Mouse (Mus musculus) heart, embryonic 16.5 days (tissue): Measurements from ENCODE around the gene Tgfbr2. TPM values are rescaled to one million over a fixed set of nuclear protein-coding genes. Genes with fewer than 3 reads are reported as not detected.

Source experiments
- ATAC-seq: fragments of 200-750 bp; cut with Nextera tagmentation; replicated peaks from 2 replicates; pipeline ENCODE4 v1.8.0; 2017; ENCODE audit warnings: moderate number of reproducible peaks; ENCODE audit not compliant: insufficient read depth, low FRiP score; ENCODE audit errors: extremely low read depth
- H3K27ac ChIP-seq: fragments of 300-500 bp; sonication (generic); 2 replicates; pipeline ENCODE4 v1.5.1; 2014; ENCODE audit warnings: mild to moderate bottlenecking, low read length, control low read depth, moderate library complexity
- H3K27me3 ChIP-seq: fragments of 300-500 bp; sonication (generic); 2 replicates; pipeline ENCODE4 v1.6.1; 2014; ENCODE audit warnings: low read length, mixed read lengths; ENCODE audit not compliant: control insufficient read depth, insufficient read depth
- H3K36me3 ChIP-seq: fragments of 300-500 bp; sonication (generic); 2 replicates; pipeline ENCODE4 v1.6.1; 2014; ENCODE audit not compliant: control insufficient read depth, insufficient read depth
- H3K4me1 ChIP-seq: fragments of 300-500 bp; sonication (generic); 2 replicates; pipeline ENCODE4 v1.6.1; 2014; ENCODE audit warnings: low read length, mixed read lengths; ENCODE audit not compliant: control insufficient read depth, insufficient read depth
- H3K4me2 ChIP-seq: fragments of 300-500 bp; sonication (generic); 2 replicates; pipeline ENCODE4 v1.6.1; 2014; ENCODE audit warnings: low read depth, mild to moderate bottlenecking, control low read depth, low read length
- H3K4me3 ChIP-seq: fragments of 300-500 bp; sonication (generic); 2 replicates; pipeline ENCODE4 v1.5.1; 2014; ENCODE audit warnings: mild to moderate bottlenecking, control low read depth, low read length
- H3K9ac ChIP-seq: fragments of 300-500 bp; sonication (generic); 2 replicates; pipeline ENCODE4 v1.6.1; 2014; ENCODE audit warnings: low read length, control low read depth
- H3K9me3 ChIP-seq: fragments of 300-500 bp; sonication (generic); replicated peaks from 2 replicates; pipeline ENCODE4 v1.6.1; 2016; ENCODE audit warnings: low read length; ENCODE audit not compliant: control insufficient read depth
- WGBS: fragments of 180-500 bp; shearing (Covaris S2); extraction: QIAGEN DNeasy Blood & Tissue Kit; methylation state at CpG from one replicate; pipeline ENCODE4 v1.1.7; 2014; 5-methylcytosine and 5-hydroxymethylcytosine counted together
- polyA plus RNA-seq: library from polyadenylated mRNA; unstranded; fragments of >200 nt; fragmentation: Nextera tagmentation; extraction: Ambion mirVana; gene quantifications from 2 replicates; pipeline ENCODE4 v1.2.1, GENCODE M21; 2015

Gene Tgfbr2
- polyA plus RNA-seq, 1 experiment from 2014 or later, result 23.7 TPM

DNA sequence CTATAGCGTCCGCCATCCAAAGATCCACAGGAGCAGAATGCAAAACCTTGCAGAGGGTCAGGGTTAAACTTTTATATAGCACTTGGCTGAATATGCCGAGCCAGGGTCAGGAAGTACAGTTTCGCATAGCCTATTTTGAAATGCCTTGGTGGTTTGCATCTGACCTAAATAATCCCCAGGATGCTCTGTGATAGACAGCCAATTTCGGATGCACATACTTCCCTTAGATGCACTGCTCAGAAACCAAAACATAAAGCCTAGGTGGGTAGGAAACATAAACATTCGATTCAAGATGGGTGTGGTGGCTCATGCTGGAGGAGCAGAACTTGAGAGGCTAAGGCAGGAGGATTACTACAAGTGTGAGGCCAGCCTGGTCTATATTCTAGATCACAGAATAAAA lies 6.1 kb downstream of the Tgfbr2 start:
- no peak for ATAC-seq
- Histone ChIP-seq H3K4me3 (no peak overlapping the region), H3K9me3 (no peaks in the 10 kb centered on the region), H3K36me3 (no peaks in the 10 kb centered on the region), H3K9ac (no peak overlapping the region), H3K27ac (no peak overlapping the region), H3K4me2 (no peak overlapping the region), H3K4me1 (peaks cover 18% of the 10 kb centered on the region), H3K27me3 (no peaks in the 10 kb centered on the region)
- 71% methylated on average over 6 of the region's 6 CpGs for WGBS

DNA sequence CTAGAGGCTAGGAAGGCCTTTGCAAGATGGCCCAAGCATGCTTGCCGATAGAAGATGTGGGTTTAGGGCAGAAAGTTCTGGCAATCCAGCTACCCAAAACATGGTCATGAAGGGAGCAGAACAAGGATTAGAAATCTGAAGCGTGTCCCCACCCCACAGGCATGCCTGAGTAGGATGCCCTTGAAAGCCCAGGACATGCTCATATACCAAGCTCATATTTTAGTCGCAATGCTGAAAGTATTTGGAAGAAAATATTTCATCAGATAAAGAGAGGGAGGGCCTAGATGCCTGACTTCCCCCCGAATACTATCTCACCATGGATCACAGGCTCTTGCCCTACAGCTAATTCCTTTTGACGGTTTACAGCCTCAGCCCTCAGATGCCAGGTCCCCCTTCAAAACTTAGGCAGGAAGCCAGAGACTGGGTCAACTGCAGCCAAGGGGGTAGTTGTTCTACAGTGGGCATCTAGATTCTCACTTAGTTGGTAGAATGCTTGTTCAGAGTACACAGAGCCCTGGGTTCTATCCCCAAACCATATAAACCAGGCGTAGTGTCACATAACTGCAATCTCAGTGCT lies 7.8 kb downstream of the Tgfbr2 start:
- ATAC-seq, result no peak
- Histone ChIP-seq H3K27me3 (no peaks in the 10 kb centered on the region), H3K9ac (no peak overlapping the region), H3K9me3 (no peaks in the 10 kb centered on the region), H3K4me1 (peaks cover 16% of the 10 kb centered on the region), H3K36me3 (no peaks in the 10 kb centered on the region), H3K27ac (no peak overlapping the region), H3K4me2 (no peak overlapping the region), H3K4me3 (no peak overlapping the region)
- 62% methylated on average over 6 of the region's 6 CpGs for WGBS

DNA sequence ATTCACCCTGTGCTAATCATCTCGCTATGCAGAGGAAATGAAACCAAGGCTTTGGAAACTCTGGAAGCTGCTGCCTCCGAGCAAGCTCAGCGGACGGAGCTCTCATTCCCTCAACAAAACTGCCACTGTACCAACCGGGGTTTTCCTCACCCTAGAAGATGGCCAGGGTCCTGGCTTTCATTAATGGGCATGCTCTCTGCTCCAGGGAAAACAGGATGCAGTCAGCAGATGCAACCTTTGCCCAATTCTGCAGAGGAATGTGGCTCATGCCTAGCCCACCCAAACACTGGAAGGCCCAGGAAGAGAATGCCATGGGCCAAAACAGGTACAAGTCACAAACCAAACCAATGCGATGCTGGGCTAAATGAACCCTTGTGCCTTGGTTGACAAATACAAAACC lies 8.8 kb downstream of the Tgfbr2 start:
- Histone ChIP-seq H3K4me1 (peaks cover 15% of the 10 kb centered on the region), H3K27ac (no peak overlapping the region), H3K4me2 (no peak overlapping the region), H3K9ac (no peak overlapping the region), H3K9me3 (no peaks in the 10 kb centered on the region), H3K4me3 (no peak overlapping the region), H3K36me3 (no peaks in the 10 kb centered on the region), H3K27me3 (no peaks in the 10 kb centered on the region)
- ATAC-seq, result no peak
- WGBS, result 79% methylated on average over 6 of the region's 6 CpGs

DNA sequence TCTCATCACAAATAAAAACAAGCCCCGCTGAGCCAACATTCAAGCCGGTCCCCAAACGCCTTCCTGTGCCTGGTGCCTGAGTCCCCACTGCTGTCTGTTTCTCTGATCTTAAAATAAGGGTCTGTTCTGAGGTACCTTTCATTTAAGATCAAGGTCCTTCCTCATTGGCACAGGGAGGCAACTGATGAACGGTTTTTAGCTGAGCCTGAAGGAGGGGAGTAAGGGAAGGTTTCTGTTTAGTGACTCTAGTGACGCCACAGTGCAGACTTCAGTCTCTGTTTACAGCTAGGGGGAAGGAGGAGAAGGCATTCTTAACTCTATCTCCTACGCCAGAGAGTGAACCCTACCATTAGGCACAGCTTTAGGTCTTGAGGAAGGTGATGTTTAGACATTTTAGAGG lies 11.3 kb downstream of the Tgfbr2 start:
- no peak for ATAC-seq
- Histone ChIP-seq H3K4me2 (no peak overlapping the region), H3K4me1 (peaks cover 12% of the 10 kb centered on the region; the same call in 1 of the 2 replicates), H3K9me3 (no peaks in the 10 kb centered on the region), H3K27ac (no peak overlapping the region), H3K9ac (no peak overlapping the region), H3K4me3 (no peak overlapping the region), H3K36me3 (no peaks in the 10 kb centered on the region), H3K27me3 (no peaks in the 10 kb centered on the region)
- 79% methylated on average over 6 of the region's 6 CpGs for WGBS

DNA sequence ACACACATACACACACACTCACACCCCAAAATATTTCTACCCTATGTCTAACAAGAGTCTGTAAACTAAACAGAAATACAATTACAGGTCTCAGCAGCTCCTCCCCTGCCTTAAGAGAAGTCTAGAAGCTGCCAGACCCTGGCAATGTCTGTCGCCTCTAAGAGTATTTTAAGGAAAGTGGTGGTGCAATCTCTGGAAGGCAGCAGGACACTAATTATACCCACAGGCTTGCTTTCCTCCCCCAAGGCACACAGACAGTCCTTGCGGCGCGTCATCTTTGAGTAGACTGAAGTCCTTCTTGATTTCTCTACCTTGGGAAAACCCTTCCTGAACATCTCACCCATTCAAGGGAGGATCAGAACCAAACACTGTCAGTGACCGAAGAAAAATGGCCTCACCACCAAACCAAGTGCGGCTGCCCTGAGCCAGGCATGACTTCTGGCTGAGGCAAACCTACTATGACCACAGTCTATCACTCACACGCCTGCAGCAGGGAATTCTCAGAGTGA lies 12.2 kb downstream of the Tgfbr2 start:
- peaks cover 11% of the 10 kb centered on the region; the same call in 1 of the 2 replicates for H3K4me1 ChIP-seq
- H3K9ac ChIP-seq, result no peak overlapping the region
- H3K27ac ChIP-seq, result no peak overlapping the region
- WGBS, result 84% methylated on average over 7 of the region's 7 CpGs
- H3K9me3 ChIP-seq, result no peaks in the 10 kb centered on the region
- no peak overlapping the region for H3K4me2 ChIP-seq
- H3K36me3 ChIP-seq, result no peaks in the 10 kb centered on the region
- no peak for ATAC-seq
- no peak overlapping the region for H3K4me3 ChIP-seq
- no peaks in the 10 kb centered on the region for H3K27me3 ChIP-seq

DNA sequence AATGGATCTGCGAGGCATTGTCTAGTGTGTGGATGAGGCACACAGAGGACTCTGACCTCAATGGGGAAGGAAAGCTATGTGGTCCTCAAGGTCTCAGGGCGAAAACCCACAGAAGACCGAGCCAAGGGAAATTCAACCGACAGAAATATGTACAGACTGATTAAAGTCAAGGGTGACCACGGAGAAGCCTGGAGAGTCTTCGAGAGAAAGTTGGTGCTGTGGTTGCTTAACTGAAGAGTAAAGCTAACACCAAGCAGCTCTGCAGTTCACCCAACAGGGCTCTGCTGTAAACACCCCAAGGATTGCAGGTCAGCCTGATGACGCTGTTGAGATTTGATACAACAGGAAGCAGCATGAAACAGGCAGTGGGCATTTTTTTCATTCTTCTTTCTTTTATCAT lies 14.3 kb downstream of the Tgfbr2 start:
- 70% methylated on average over 7 of the region's 7 CpGs for WGBS
- Histone ChIP-seq H3K27me3 (no peaks in the 10 kb centered on the region), H3K36me3 (peaks cover 2% of the 10 kb centered on the region; the same call in 1 of the 2 replicates), H3K9ac (no peak overlapping the region), H3K27ac (no peak overlapping the region), H3K4me2 (no peak overlapping the region), H3K4me3 (no peak overlapping the region), H3K4me1 (peaks cover 6% of the 10 kb centered on the region; the same call in 1 of the 2 replicates), H3K9me3 (no peaks in the 10 kb centered on the region)
- peak; percentile 41; the same call in 1 of the 2 replicates for ATAC-seq

DNA sequence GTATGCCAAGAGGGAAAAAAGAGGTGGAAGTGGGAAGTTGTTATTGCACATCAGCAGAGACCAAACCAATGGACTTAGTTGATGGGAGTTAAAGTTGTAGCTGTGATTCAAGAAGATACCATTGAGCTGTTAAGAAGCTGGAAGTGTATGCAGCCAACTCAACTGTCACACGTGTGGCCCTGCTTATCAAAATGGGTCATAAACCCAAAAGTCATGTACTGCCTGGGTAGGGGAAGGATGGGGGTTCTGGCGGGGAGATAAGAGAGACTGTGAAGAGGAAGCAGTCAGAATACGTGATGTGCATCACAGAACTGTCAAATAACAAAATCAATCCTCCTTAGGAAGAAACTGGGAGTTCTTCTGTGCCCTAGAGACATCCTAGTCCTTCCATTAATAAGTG lies 15.1 kb downstream of the Tgfbr2 start:
- WGBS, result 75% methylated on average over 3 of the region's 3 CpGs
- Histone ChIP-seq H3K36me3 (peaks cover 9% of the 10 kb centered on the region; the same call in 1 of the 2 replicates), H3K27ac (no peak overlapping the region), H3K4me1 (peaks cover 6% of the 10 kb centered on the region; the same call in 1 of the 2 replicates), H3K9me3 (peaks cover 5% of the 10 kb centered on the region; the same call in 1 of the 2 replicates), H3K4me3 (no peak overlapping the region), H3K4me2 (no peak overlapping the region), H3K27me3 (no peaks in the 10 kb centered on the region), H3K9ac (no peak overlapping the region)
- ATAC-seq, result no peak

DNA sequence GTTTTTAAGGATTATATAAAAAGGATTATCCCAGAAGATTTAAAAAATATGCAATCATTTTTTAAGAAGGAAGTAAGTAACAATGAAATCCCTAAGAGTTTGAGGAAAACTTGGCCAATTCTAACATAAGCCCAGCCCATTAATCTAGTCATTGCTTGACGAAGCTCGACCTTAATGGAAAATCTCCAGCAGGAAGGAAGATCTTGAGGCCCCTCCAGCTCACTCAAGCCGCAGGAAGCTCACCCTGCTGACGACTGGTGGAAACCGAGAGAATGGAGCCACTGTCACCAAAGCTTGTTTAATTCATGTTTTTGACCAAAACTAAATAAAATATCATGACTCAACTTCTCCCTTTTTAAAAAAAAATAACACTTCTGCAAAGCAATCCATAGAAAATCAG lies 18.7 kb downstream of the Tgfbr2 start:
- whole genome bisulfite sequencing, result 71% methylated on average over 5 of the region's 5 CpGs
- Histone ChIP-seq H3K4me2 (no peak overlapping the region), H3K36me3 (peaks cover 11% of the 10 kb centered on the region; the same call in 1 of the 2 replicates)

DNA sequence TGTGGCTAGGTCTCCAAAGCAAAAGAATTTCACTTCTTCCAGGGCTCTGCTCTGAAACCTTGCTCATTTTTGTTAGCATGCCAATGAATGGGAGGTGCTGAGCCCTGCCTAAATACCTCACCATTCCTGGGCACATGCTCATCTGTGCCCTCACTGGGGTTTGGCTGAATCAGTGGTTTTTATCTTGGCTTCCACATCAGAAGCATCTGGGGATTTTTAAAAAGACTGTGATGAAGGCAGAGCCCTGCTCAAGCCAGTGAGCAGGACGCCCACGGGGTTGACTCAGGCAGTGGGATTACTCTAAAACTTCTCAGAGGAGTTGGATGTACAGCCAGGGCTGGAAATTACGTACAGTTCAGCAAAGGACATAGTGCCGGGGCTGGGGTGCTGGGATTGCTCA lies 22.3 kb downstream of the Tgfbr2 start:
- 68% methylated on average over 4 of the region's 4 CpGs for WGBS
- ATAC-seq, result no peak
- H3K27me3 ChIP-seq, result no peaks in the 10 kb centered on the region

More for the DNA sequence above, 18.7 kb downstream of the Tgfbr2 start:
- Histone ChIP-seq H3K9me3 (peaks cover 5% of the 10 kb centered on the region; the same call in 1 of the 2 replicates), H3K4me3 (no peak overlapping the region), H3K27me3 (no peaks in the 10 kb centered on the region), H3K9ac (no peak overlapping the region), H3K4me1 (peaks cover 10% of the 10 kb centered on the region), H3K27ac (no peak overlapping the region)
- ATAC-seq, result no peak

More for the DNA sequence above, 22.3 kb downstream of the Tgfbr2 start:
- Histone ChIP-seq H3K27ac (no peak overlapping the region), H3K4me3 (no peak overlapping the region), H3K4me2 (no peak overlapping the region), H3K9me3 (peaks cover 5% of the 10 kb centered on the region; the same call in 1 of the 2 replicates), H3K9ac (no peak overlapping the region), H3K36me3 (peaks cover 11% of the 10 kb centered on the region; the same call in 1 of the 2 replicates), H3K4me1 (peaks cover 22% of the 10 kb centered on the region)
